Mouse (Mus musculus) forebrain, embryonic 13.5 days (tissue): ENCODE data around the gene Tppp. TPM values are rescaled to one million over a fixed set of nuclear protein-coding genes. Genes with fewer than 3 reads are reported as not detected.
"Not testable (repeated sequence)": the region's sequence is repeated elsewhere in the genome, so short reads cannot be mapped to it uniquely, and the experiment has no call there.

ENCODE experiments used
- ATAC-seq: fragments of 200-750 bp; cut with Nextera tagmentation; 2 replicates; pipeline ENCODE4 v1.8.0; 2017
- H3K27ac ChIP-seq: fragments of 300-500 bp; sonication (generic); 2 replicates; pipeline ENCODE4 v1.5.1; 2015; ENCODE audit warnings: inconsistent platforms, mild to moderate bottlenecking, moderate library complexity
- H3K27me3 ChIP-seq: fragments of 300-500 bp; sonication (generic); 2 replicates; pipeline ENCODE4 v1.6.1; 2015; ENCODE audit warnings: mild to moderate bottlenecking, inconsistent platforms
- H3K36me3 ChIP-seq: fragments of 300-500 bp; sonication (generic); 2 replicates; pipeline ENCODE4 v1.6.1; 2015; ENCODE audit warnings: mild to moderate bottlenecking, inconsistent platforms; ENCODE audit not compliant: poor library complexity, severe bottlenecking
- H3K4me1 ChIP-seq: fragments of 300-500 bp; sonication (generic); 2 replicates; pipeline ENCODE4 v1.6.1; 2015; ENCODE audit warnings: inconsistent platforms
- H3K4me2 ChIP-seq: fragments of 300-500 bp; sonication (generic); 2 replicates; pipeline ENCODE4 v1.6.1; 2015; ENCODE audit warnings: inconsistent platforms, mild to moderate bottlenecking, moderate library complexity
- H3K4me3 ChIP-seq: fragments of 300-500 bp; sonication (generic); 2 replicates; pipeline ENCODE4 v1.5.1; 2015; ENCODE audit warnings: mild to moderate bottlenecking, inconsistent platforms
- H3K9ac ChIP-seq: fragments of 300-500 bp; sonication (generic); 2 replicates; pipeline ENCODE4 v1.6.1; 2015; ENCODE audit warnings: mild to moderate bottlenecking, inconsistent platforms
- H3K9me3 ChIP-seq: fragments of 300-500 bp; sonication (generic); replicated peaks from 2 replicates; pipeline ENCODE4 v1.6.1; 2016; ENCODE audit warnings: inconsistent platforms
- WGBS: fragments of 180-500 bp; shearing (Covaris S2); methylation state at CpG from one replicate; pipeline ENCODE4 v1.1.7; 2015; 5-methylcytosine and 5-hydroxymethylcytosine counted together
- polyA plus RNA-seq: library from polyadenylated mRNA; unstranded; fragments of >200 nt; fragmentation: Nextera tagmentation; extraction: Ambion mirVana; gene quantifications from 2 replicates; pipeline ENCODE4 v1.2.1, GENCODE M21; 2015

Gene Tppp
- polyA plus RNA-seq, 1 experiment from 2014 or later = 3.7 TPM

GRCm38 (mm10) chr13:74000961-74001360 is 8.2 kb upstream of the Tppp start:
- 85% methylated on average over 6 of the region's 6 CpGs for WGBS

GRCm38 (mm10) chr13:74001492-74001891 is 7.7 kb upstream of the Tppp start:
- Histone ChIP-seq H3K9ac (no peak overlapping the region), H3K4me3 (no peak overlapping the region), H3K4me2 (no peak overlapping the region), H3K9me3 (no peaks in the 10 kb centered on the region), H3K27ac (no peak overlapping the region), H3K4me1 (no peaks in the 10 kb centered on the region), H3K36me3 (no peaks in the 10 kb centered on the region), H3K27me3 (peaks cover 3% of the 10 kb centered on the region; the same call in 1 of the 2 replicates)
- no peak for ATAC-seq
- 79% methylated on average over 4 of the region's 4 CpGs for WGBS

More at GRCm38 (mm10) chr13:74000961-74001360, 8.2 kb upstream of the Tppp start:
- ATAC-seq = no peak
- H3K27me3 ChIP-seq = no peaks in the 10 kb centered on the region
- no peak overlapping the region for H3K27ac ChIP-seq
- H3K9ac ChIP-seq = no peak overlapping the region
- no peak overlapping the region for H3K4me3 ChIP-seq
- H3K9me3 ChIP-seq = no peaks in the 10 kb centered on the region
- no peaks in the 10 kb centered on the region for H3K36me3 ChIP-seq
- H3K4me2 ChIP-seq = no peak overlapping the region
- H3K4me1 ChIP-seq = no peaks in the 10 kb centered on the region

- not testable (repeated sequence) for H3K36me3 ChIP-seq, H3K9ac ChIP-seq, H3K4me2 ChIP-seq, H3K9me3 ChIP-seq, H3K4me1 ChIP-seq, H3K27ac ChIP-seq, ATAC-seq, H3K4me3 ChIP-seq
- WGBS = 87% methylated on average over 4 of the region's 4 CpGs
- H3K27me3 ChIP-seq = peaks cover 17% of the 10 kb centered on the region
Measured at GRCm38 (mm10) chr13:74006881-74007280, 2.3 kb upstream of the Tppp start.

- H3K27ac ChIP-seq, ATAC-seq, H3K9ac ChIP-seq, H3K36me3 ChIP-seq, H3K9me3 ChIP-seq, H3K4me1 ChIP-seq, H3K4me3 ChIP-seq, H3K4me2 ChIP-seq: not testable (repeated sequence)
- H3K27me3 ChIP-seq = peaks cover 17% of the 10 kb centered on the region
- WGBS = 77% methylated on average over 2 of the region's 2 CpGs
Measured at GRCm38 (mm10) chr13:74008216-74008615, 991 bp upstream of the Tppp start.

- Histone ChIP-seq H3K27me3 (peaks cover 17% of the 10 kb centered on the region), H3K4me1 (peaks cover 8% of the 10 kb centered on the region; the same call in 1 of the 2 replicates), H3K9ac (peak overlapping the region; percentile 65), H3K36me3 (no peaks in the 10 kb centered on the region), H3K9me3 (no peaks in the 10 kb centered on the region), H3K4me2 (peak overlapping the region; percentile 99), H3K4me3 (peak overlapping the region; percentile 62), H3K27ac (peak overlapping the region; percentile 48)
- 1% methylated on average over 55 of the region's 55 CpGs for WGBS
- ATAC-seq = peak; percentile 64
Measured at GRCm38 (mm10) chr13:74009791-74010614, 796 bp downstream of the Tppp start.

GRCm38 (mm10) chr13:74010678-74011077 is 1.5 kb downstream of the Tppp start:
- Histone ChIP-seq H3K4me2 (peak overlapping the region; percentile 99), H3K4me3 (peak overlapping the region; percentile 62), H3K9me3 (no peaks in the 10 kb centered on the region), H3K36me3 (no peaks in the 10 kb centered on the region), H3K9ac (peak overlapping the region; percentile 65; the same call in 1 of the 2 replicates), H3K27ac (peak overlapping the region; percentile 48), H3K27me3 (peaks cover 17% of the 10 kb centered on the region), H3K4me1 (peaks cover 8% of the 10 kb centered on the region; the same call in 1 of the 2 replicates)
- ATAC-seq = 0 out of 2 replicates have a peak, but pooled peaks have one; percentile 11
- 12% methylated on average over 3 of the region's 3 CpGs for WGBS

- 81% methylated on average over 4 of the region's 4 CpGs for WGBS
- Histone ChIP-seq H3K4me3 (no peak overlapping the region), H3K9ac (no peak overlapping the region), H3K9me3 (no peaks in the 10 kb centered on the region), H3K4me1 (peaks cover under 1% of the 10 kb centered on the region; the same call in 1 of the 2 replicates), H3K4me2 (no peak overlapping the region), H3K27ac (no peak overlapping the region), H3K27me3 (no peaks in the 10 kb centered on the region), H3K36me3 (no peaks in the 10 kb centered on the region)
- ATAC-seq = no peak
Measured at GRCm38 (mm10) chr13:74015908-74016307, 6.7 kb downstream of the Tppp start.

- Histone ChIP-seq H3K9ac (no peak overlapping the region), H3K36me3 (no peaks in the 10 kb centered on the region), H3K27me3 (no peaks in the 10 kb centered on the region), H3K9me3 (no peaks in the 10 kb centered on the region), H3K4me3 (no peak overlapping the region), H3K27ac (no peak overlapping the region), H3K4me1 (no peaks in the 10 kb centered on the region), H3K4me2 (no peak overlapping the region)
- no peak for ATAC-seq
- 80% methylated on average over 4 of the region's 4 CpGs for WGBS
Measured at GRCm38 (mm10) chr13:74017426-74017825, 8.2 kb downstream of the Tppp start.

GRCm38 (mm10) chr13:74019006-74019405 is 9.8 kb downstream of the Tppp start:
- not testable (repeated sequence) for H3K9ac ChIP-seq, ATAC-seq, H3K9me3 ChIP-seq, H3K27ac ChIP-seq, H3K27me3 ChIP-seq, H3K4me3 ChIP-seq, H3K36me3 ChIP-seq, H3K4me1 ChIP-seq, H3K4me2 ChIP-seq
- 88% methylated on average over 8 of the region's 8 CpGs for WGBS

GRCm38 (mm10) chr13:74025151-74026081 is 16.2 kb downstream of the Tppp start:
- no peaks in the 10 kb centered on the region for H3K27me3 ChIP-seq
- H3K27ac ChIP-seq = no peak overlapping the region
- ATAC-seq = peak; percentile 19
- no peak overlapping the region for H3K4me2 ChIP-seq
- 0 out of 2 replicates have a peak, but pooled peaks cover under 1% of the 10 kb centered on the region for H3K36me3 ChIP-seq
- H3K4me3 ChIP-seq = no peak overlapping the region
- peaks cover 9% of the 10 kb centered on the region for H3K4me1 ChIP-seq
- H3K9me3 ChIP-seq = no peaks in the 10 kb centered on the region
- no peak overlapping the region for H3K9ac ChIP-seq
- WGBS = 71% methylated on average over 4 of the region's 4 CpGs

- Histone ChIP-seq H3K4me3 (no peak overlapping the region), H3K4me1 (peaks cover 9% of the 10 kb centered on the region), H3K27me3 (no peaks in the 10 kb centered on the region), H3K9me3 (no peaks in the 10 kb centered on the region), H3K9ac (no peak overlapping the region), H3K27ac (no peak overlapping the region), H3K4me2 (no peak overlapping the region), H3K36me3 (peaks cover 8% of the 10 kb centered on the region)
- peak; percentile 66 for ATAC-seq
- 15% methylated on average over 2 of the region's 2 CpGs for WGBS
Measured at GRCm38 (mm10) chr13:74026215-74026614, 17.0 kb downstream of the Tppp start.

- H3K27ac ChIP-seq = no peak overlapping the region
- H3K27me3 ChIP-seq = no peaks in the 10 kb centered on the region
- no peak overlapping the region for H3K4me3 ChIP-seq
- ATAC-seq = no peak
- no peak overlapping the region for H3K4me2 ChIP-seq
- no peak overlapping the region for H3K9ac ChIP-seq
- WGBS = 79% methylated on average over 2 of the region's 2 CpGs
- peaks cover 23% of the 10 kb centered on the region for H3K36me3 ChIP-seq
- H3K9me3 ChIP-seq = no peaks in the 10 kb centered on the region
- H3K4me1 ChIP-seq = peaks cover 9% of the 10 kb centered on the region
Measured at GRCm38 (mm10) chr13:74028116-74028515, 18.9 kb downstream of the Tppp start.
